Mouse (Mus musculus): Measurements from ENCODE around the gene Nin.

Nin gene

DNA sequence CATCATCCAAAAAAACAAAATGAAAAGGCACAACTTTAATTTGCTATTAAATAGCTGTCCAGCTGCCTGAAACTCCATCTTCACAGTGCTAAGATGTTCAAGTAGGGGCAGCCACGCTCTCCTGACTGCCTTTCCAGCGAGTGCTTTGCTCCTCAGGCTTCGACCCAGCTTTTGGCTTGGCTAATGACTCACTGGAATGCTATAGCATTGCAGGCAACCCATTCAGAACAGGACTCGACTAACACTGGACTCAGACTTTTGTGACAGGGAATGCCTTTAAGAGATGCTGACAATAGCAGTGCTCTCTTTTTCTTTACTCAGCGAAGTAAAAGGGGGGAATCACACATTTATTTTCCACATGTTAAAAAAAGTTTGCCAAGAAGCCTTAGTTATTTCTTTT, 101.8 kb downstream of the Nin start:
- DNase-seq (ENCODE audit: low read depth), result no peak

- DNase-seq (ENCODE audit: low read depth), result no peak
Observed at GRCm38 (mm10) chr12:70010356-70010755, 103.2 kb downstream of the Nin start.

DNA sequence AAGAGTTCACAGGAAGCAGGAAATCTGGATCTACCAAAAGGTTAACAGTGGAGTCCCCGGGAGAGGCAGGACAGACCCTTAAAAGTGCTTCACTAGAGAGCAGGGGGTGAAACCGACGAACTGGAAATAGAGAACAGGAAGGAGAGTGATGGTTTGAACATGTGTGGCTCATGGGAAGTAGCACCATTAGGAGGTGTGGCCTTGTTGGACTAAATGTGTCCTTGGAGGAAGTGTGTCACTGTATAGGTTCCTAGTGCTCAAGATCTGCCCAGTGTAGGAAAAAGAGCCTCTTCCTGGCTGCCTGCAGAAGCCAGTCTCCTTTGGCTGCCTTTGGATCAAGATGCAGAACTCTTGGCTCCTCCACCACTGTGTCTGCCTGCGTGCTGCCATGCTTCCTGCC, 108.4 kb downstream of the Nin start:
- DNase-seq (ENCODE audit: low read depth), result no peak

GRCm38 (mm10) chr12:69998186-69998983, 115.1 kb downstream of the Nin start:
- no peak for DNase-seq (ENCODE audit: low read depth)

DNA sequence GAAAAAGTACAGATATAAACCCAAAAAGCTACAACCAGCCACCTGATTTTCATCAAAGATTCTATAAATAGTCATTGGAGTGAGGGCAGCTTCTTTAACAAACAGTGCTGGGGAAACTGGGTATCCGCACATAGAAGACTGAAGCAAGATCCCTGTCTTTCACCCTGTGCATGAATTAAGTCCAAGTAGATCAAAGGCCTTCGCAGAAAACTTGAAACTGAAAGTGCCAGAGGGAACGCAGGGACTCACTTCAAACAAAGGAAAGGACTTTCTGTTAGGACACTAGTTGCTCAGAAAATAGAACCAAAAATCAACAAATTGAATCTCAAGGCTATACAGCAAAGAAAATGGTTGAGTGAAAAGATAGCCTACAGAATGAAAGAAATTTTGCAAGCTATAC, 118.1 kb downstream of the Nin start:
- DNase-seq (ENCODE audit: low read depth), result no peak

GRCm38 (mm10) chr12:69986786-69987497, 126.6 kb downstream of the Nin start, which contains the start of gene Sav1:
TSS of gene Sav1 (minus strand) at chr12:69987002.
- peak; percentile 41 for DNase-seq (ENCODE audit: low read depth)

DNA sequence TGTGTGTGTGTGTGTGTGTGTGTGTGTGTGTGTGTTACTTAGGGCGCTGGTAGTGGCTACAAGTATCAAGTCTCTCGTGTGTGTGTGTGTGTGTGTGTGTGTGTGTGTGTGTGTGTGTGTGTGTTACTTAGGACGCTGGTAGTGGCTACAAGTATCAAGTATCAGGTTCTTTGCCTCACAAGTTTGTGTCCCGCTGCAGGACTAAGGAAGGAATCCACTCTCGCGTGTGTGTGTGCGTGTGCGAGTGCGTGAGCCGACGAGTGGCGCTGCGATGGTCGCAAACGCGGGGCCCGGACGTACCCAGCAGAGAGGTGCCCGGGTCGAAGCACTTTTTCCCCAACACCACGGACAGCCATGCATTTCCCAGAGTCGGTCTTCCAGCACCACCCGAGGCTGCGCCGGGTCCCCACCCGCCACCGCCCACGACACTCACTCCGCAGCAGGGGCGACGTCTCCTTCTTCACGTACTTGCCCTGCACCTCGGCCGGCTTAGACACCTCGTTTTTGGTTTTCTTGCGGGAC, 127.2 kb downstream of the Nin start:
- DNase-seq (ENCODE audit: low read depth), result no peak

DNA sequence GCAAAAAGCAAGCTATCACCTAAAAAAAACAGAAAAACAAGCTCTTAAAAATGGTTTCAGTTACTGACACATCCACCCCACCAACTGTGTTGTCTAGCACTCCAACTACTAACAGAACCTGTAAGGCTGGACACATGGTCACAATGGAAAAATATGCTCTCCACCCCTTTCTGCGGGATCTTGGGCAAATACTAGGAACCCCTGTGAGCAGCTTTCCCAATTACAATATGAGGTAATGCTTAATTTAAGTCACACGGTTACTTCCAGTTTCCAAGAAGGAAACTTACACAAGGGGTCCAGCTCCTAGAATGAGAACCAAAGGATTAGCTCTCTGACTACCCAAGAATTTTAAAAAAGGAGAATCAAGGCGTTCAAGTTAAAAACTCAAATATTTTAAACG, 128.0 kb downstream of the Nin start:
- no peak for DNase-seq (ENCODE audit: low read depth)

DNA sequence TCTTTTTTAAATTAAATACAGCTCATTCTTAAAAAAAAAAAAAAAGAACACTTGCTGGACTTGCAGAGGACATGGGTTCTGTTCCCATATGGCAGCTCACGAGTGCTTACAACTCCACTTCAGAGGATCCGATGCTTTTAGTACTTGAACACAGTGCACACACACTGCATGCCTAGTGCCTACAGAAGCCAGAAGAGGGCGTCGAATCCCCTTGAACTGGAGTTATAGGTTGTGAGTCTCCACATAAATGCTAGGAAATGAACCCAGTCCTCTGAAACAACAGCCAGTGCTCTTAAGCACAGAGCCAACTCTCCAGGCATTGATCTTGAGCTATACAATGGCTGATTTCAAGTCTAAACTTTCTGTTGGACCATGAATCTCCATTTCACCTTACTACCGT, 130.6 kb downstream of the Nin start:
- no peak for DNase-seq (ENCODE audit: low read depth)

- DNase-seq (ENCODE audit: low read depth), result no peak
Observed at GRCm38 (mm10) chr12:69977376-69977998, 136.0 kb downstream of the Nin start.

GRCm38 (mm10) chr12:69976688-69977087, 136.8 kb downstream of the Nin start:
- DNase-seq (ENCODE audit: low read depth), result no peak

DNA sequence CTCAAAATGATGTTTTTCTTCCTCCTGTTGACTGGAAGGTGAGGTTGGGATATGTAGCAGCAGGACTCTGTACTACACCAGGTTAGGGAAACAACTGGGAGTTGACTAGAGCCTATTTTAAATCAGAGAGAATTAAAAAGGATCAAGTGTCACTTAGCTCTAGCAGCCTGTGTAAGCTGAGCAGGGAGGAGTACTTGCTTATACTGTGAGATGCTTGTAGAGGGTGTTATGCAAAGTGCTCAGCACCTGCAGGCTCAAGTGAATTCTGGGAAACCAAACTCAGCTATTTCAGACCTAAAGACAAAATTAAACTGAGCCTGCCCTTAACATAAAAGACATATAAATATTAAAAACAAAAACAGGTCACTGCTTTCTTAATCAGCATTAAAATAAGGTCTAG, 139.9 kb downstream of the Nin start:
- no peak for DNase-seq (ENCODE audit: low read depth)

DNA sequence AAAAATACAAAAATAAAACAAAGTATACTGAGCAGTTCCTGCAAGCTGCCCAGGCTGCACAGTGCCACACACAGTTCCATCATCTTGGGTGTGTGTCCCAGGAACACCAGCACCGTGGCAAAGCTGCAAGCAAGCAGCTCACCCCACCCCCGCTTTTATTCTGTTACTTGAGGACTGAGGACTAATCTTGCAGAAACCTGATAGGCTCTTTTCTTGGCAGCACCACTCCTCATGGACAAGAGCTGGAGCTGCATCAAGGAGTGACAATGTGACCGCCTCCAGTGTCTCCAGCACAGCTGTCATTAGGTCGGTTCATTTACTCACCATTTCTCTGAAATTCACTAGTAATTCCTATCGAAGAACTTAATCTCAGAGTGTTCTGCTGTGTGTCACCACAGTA, 145.4 kb downstream of the Nin start:
- DNase-seq (ENCODE audit: low read depth), result no peak

GRCm38 (mm10) chr12:69967112-69967511, 146.4 kb downstream of the Nin start:
- DNase-seq (ENCODE audit: low read depth), result no peak

GRCm38 (mm10) chr12:69966071-69966470, 147.4 kb downstream of the Nin start:
- no peak for DNase-seq (ENCODE audit: low read depth)

DNA sequence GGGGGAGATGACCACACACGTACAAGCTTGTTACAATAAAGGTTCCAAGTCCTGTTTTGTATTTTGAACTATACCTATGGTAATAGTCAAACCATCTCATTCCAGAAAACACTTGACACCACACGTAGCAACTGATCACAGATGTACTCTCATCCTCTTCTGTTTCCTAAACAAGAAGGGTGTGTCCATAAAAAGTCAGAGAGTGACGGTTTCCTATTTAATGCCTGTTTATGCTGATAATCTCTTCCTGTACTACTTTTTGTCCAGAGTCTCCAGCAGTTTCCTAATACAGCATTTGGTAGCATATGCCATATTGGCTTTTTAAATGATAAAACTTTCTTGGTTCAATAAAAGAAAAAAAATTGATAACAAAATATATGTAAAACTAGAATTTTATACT, 147.9 kb downstream of the Nin start:
- no peak for DNase-seq (ENCODE audit: low read depth)

GRCm38 (mm10) chr12:69963141-69963540, 150.4 kb downstream of the Nin start:
- DNase-seq (ENCODE audit: low read depth), result no peak

GRCm38 (mm10) chr12:69962468-69962867, 151.0 kb downstream of the Nin start:
- DNase-seq (ENCODE audit: low read depth), result peak; percentile 24
